Comparison of ENCODE assay signal across 9 mouse cellular contexts in genomic region chr15:102235371-102236027, GRCm38 (mm10). TPM values are rescaled to one million over a fixed set of nuclear protein-coding genes. Genes with fewer than 3 reads are reported as not detected.
A peak's percentile ranks its signal among the peaks of the same experiment; 100 is the strongest.
DNase-seq lines count a peak whose midpoint lies in the region; ATAC-seq and TF ChIP-seq lines count a peak whose summit lies in the region.
"Had no signal": no experiment of that assay in that cellular context is flagged by ENCODE, and none has a peak within 500 bp of the region (broad histone marks: within the 10 kb centered on the region; RNA-seq: fewer than 3 reads in every experiment).

No protein-coding gene starts in this region.

- DNase-seq in gastrocnemius, postnatal 25 days = peak; percentile 57
- DNase-seq in gastrocnemius, postnatal 4 days (ENCODE audit: low spot score in 2 of 2) = no peak
- DNase-seq in ES-E14 (ENCODE audit: low read depth, low spot score) = no peak
- no peak for DNase-seq in heart, postnatal 0 days (ENCODE audit: low spot score)
- DNase-seq in left cerebral cortex, adult 9 months (ENCODE audit: low spot score in 2 of 2) = no peak
- no peak for DNase-seq in cerebellum, postnatal 4 days (ENCODE audit: low spot score in 2 of 2)
- DNase-seq in cerebellum, postnatal 36 days = no peak

- WGBS in heart, postnatal 0 days = 35% methylated on average over 21 of the region's 21 CpGs
- WGBS in liver, embryonic 15.5 days (ENCODE audit: insufficient replicate concordance) = 21% methylated on average over 21 of the region's 21 CpGs

- TF ChIP-seq CTCF in heart, postnatal 0 days (IDR thresholded peaks at IDR 0.05; ENCODE audit: low read depth) = 0 out of 2 replicates have a peak, but pooled peaks have one; percentile 4

- H3K9ac ChIP-seq in ES-E14 (ENCODE audit: insufficient read depth, low read depth, low read length, poor library complexity, severe bottlenecking) = peak overlapping the region; percentile 64; the same call in 1 of the 2 replicates
- 0 out of 2 replicates have a peak overlapping the region, but pooled peaks have one; percentile 2 for H3K9ac ChIP-seq in heart, postnatal 0 days (replicated peaks; ENCODE audit: low read depth, low read length)
- no peak overlapping the region for H3K9ac ChIP-seq in liver, embryonic 15.5 days

- no peaks in the 10 kb centered on the region for H3K9me3 ChIP-seq in ES-E14 (ENCODE audit: control insufficient read depth, insufficient read depth, low read depth, low read length)
- no peaks in the 10 kb centered on the region for H3K9me3 ChIP-seq in heart, postnatal 0 days (replicated peaks; ENCODE audit: control insufficient read depth, low read length)
- H3K9me3 ChIP-seq in liver, embryonic 15.5 days (replicated peaks) = no peaks in the 10 kb centered on the region

- no peaks in the 10 kb centered on the region for H3K27me3 ChIP-seq in heart, postnatal 0 days (ENCODE audit: control insufficient read depth, insufficient read depth, low read length)
- peaks cover 22% of the 10 kb centered on the region for H3K27me3 ChIP-seq in liver, embryonic 15.5 days

- H3K4me3 ChIP-seq in ES-E14 (ENCODE audit: insufficient read depth in 1 of 2, low read depth in 1 of 2, low read length in 2 of 2, poor library complexity in 1 of 2, severe bottlenecking in 1 of 2) = peak overlapping the region; percentile 51
- H3K4me3 ChIP-seq in heart, postnatal 0 days (ENCODE audit: low read depth, low read length) = no peak overlapping the region
- H3K4me3 ChIP-seq in liver, embryonic 15.5 days (replicated peaks) = peak overlapping the region; percentile 7

- TF ChIP-seq EP300 in heart, postnatal 0 days (IDR thresholded peaks at IDR 0.05; ENCODE audit: low read depth) = no peak

- H3K4me1 ChIP-seq in ES-E14 (ENCODE audit: control insufficient read depth in 2 of 2, insufficient read depth in 2 of 2, low read length in 2 of 2, poor library complexity in 1 of 2) = peaks cover 12 to 46% of the 10 kb centered on the region in 2 experiments
- no peaks in the 10 kb centered on the region; the same call in 1 of the 2 replicates for H3K4me1 ChIP-seq in heart, postnatal 0 days (ENCODE audit: control insufficient read depth, insufficient read depth)
- peaks cover 53% of the 10 kb centered on the region for H3K4me1 ChIP-seq in liver, embryonic 15.5 days (replicated peaks)

- peaks cover 39% of the 10 kb centered on the region for H3K36me3 ChIP-seq in ES-E14 (ENCODE audit: control insufficient read depth, insufficient read depth, low read length, poor library complexity, severe bottlenecking)
- H3K36me3 ChIP-seq in heart, postnatal 0 days (replicated peaks; ENCODE audit: control insufficient read depth, insufficient read depth, low read length) = no peaks in the 10 kb centered on the region
- H3K36me3 ChIP-seq in liver, embryonic 15.5 days (replicated peaks) = no peaks in the 10 kb centered on the region

- ATAC-seq in heart, postnatal 0 days (ENCODE audit: insufficient read depth, low read depth) = no peak
- no peak for ATAC-seq in liver, embryonic 15.5 days (ENCODE audit: insufficient read depth)

- peak overlapping the region; percentile 84 for H3K27ac ChIP-seq in ES-E14 (ENCODE audit: insufficient read depth, low read depth, low read length, poor library complexity, severe bottlenecking)
- no peak overlapping the region for H3K27ac ChIP-seq in heart, postnatal 0 days (ENCODE audit: low read depth)
- no peak overlapping the region for H3K27ac ChIP-seq in liver, embryonic 15.5 days (replicated peaks)

- in situ Hi-C loops in ES-E14 (cut with MboI; ENCODE audit: low sequenced_read_pairs in 2 of 2, unreplicated experiment in 2 of 2) = no loop called here

- H3K4me2 ChIP-seq in heart, postnatal 0 days (ENCODE audit: low read depth, low read length) = peak overlapping the region; percentile 17; the same call in 1 of the 2 replicates
- H3K4me2 ChIP-seq in liver, embryonic 15.5 days = peak overlapping the region; percentile 46

TF ChIP-seq in ES-E14, 5 proteins besides CTCF, POLR2A, EP300 and RAD21:
- TF ChIP-seq ZC3H11A (IDR thresholded peaks at IDR 0.05; ENCODE audit: borderline replicate concordance, low read depth, low read length) (no peak), CHD2 (IDR thresholded peaks at IDR 0.05; ENCODE audit: low read depth, low read length) (no peak), MAFK (IDR thresholded peaks at IDR 0.05; ENCODE audit: insufficient read depth, low read depth, low read length) (no peak), ZNF384 (IDR thresholded peaks at IDR 0.05; ENCODE audit: low read depth, low read length) (no peak), HCFC1 (IDR thresholded peaks at IDR 0.05; ENCODE audit: borderline replicate concordance, insufficient read depth, low read length) (no peak)
TF ChIP-seq in ES-E14: peak in this region for 0.

RNA-seq across cellular contexts. Expression of gene Itgb7, which starts 3.8 kb away (rescaled TPM):
- total RNA-seq in gastrocnemius, postnatal 25 days (2021) = 1 to 10 TPM in 1 of 2 experiments, under 1 TPM in 1; 0.41 to 1.2 TPM
- total RNA-seq in gastrocnemius, postnatal 4 days (2021) = 1 to 10 TPM; 1.3 to 2.1 TPM
- 34.0 and 93.0 TPM in 2 replicates for total RNA-seq in ES-E14 (2012; rRNA removed)
- total RNA-seq in heart, postnatal 0 days (2014; rRNA removed; ENCODE audit: low replicate concordance) = 0.23 and 1.1 TPM in 2 replicates
- 0.79 and 0.92 TPM in 2 replicates for polyA plus RNA-seq in heart, postnatal 0 days (2015; fragmentation: Nextera tagmentation; extraction: Ambion mirVana)
- 6.4 and 6.6 TPM in 2 replicates for polyA plus RNA-seq in liver, embryonic 15.5 days (2015; fragmentation: Nextera tagmentation; extraction: Ambion mirVana)

RNA-seq across cellular contexts. Expression of gene Rarg, which starts 21.8 kb away (rescaled TPM):
- total RNA-seq in gastrocnemius, postnatal 25 days (2021) = 1 to 10 TPM; 9.3 to 9.8 TPM
- 10 to 100 TPM; 21.3 to 27.8 TPM for total RNA-seq in gastrocnemius, postnatal 4 days (2021)
- 101 and 115 TPM in 2 replicates for total RNA-seq in ES-E14 (2012; rRNA removed)
- total RNA-seq in heart, postnatal 0 days (2014; rRNA removed; ENCODE audit: low replicate concordance) = 8.9 and 9.7 TPM in 2 replicates
- polyA plus RNA-seq in heart, postnatal 0 days (2015; fragmentation: Nextera tagmentation; extraction: Ambion mirVana) = 5.4 and 6.0 TPM in 2 replicates
- polyA plus RNA-seq in liver, embryonic 15.5 days (2015; fragmentation: Nextera tagmentation; extraction: Ambion mirVana) = 2.8 and 3.0 TPM in 2 replicates

RNA-seq across cellular contexts. Expression of gene Csad, which starts 31.0 kb away (rescaled TPM):
- total RNA-seq in gastrocnemius, postnatal 25 days (2021) = 10 to 100 TPM; 10.4 to 16.7 TPM
- 10 to 100 TPM; 41.0 to 43.5 TPM for total RNA-seq in gastrocnemius, postnatal 4 days (2021)
- 47.3 and 51.9 TPM in 2 replicates for total RNA-seq in ES-E14 (2012; rRNA removed)
- 43.9 and 64.7 TPM in 2 replicates for total RNA-seq in heart, postnatal 0 days (2014; rRNA removed; ENCODE audit: low replicate concordance)
- 27.7 and 33.1 TPM in 2 replicates for polyA plus RNA-seq in heart, postnatal 0 days (2015; fragmentation: Nextera tagmentation; extraction: Ambion mirVana)
- 40.5 and 56.5 TPM in 2 replicates for polyA plus RNA-seq in liver, embryonic 15.5 days (2015; fragmentation: Nextera tagmentation; extraction: Ambion mirVana)

RNA-seq across cellular contexts. Expression of gene Zfp740, which starts 32.5 kb away (rescaled TPM):
- total RNA-seq in gastrocnemius, postnatal 25 days (2021) = 10 to 100 TPM; 25.5 to 25.6 TPM
- total RNA-seq in gastrocnemius, postnatal 4 days (2021) = 10 to 100 TPM; 56.8 to 66.8 TPM
- total RNA-seq in ES-E14 (2012; rRNA removed) = 97.3 and 98.5 TPM in 2 replicates
- 31.1 and 38.4 TPM in 2 replicates for total RNA-seq in heart, postnatal 0 days (2014; rRNA removed; ENCODE audit: low replicate concordance)
- polyA plus RNA-seq in heart, postnatal 0 days (2015; fragmentation: Nextera tagmentation; extraction: Ambion mirVana) = 17.7 and 18.8 TPM in 2 replicates
- 15.3 and 18.9 TPM in 2 replicates for polyA plus RNA-seq in liver, embryonic 15.5 days (2015; fragmentation: Nextera tagmentation; extraction: Ambion mirVana)

RNA-seq across cellular contexts. Expression of gene Gm9918, which starts 34.9 kb away (rescaled TPM):
- total RNA-seq in gastrocnemius, postnatal 25 days (2021) = not detected
- not detected for total RNA-seq in gastrocnemius, postnatal 4 days (2021)
- 0.45 and 1.0 TPM in 2 replicates for total RNA-seq in ES-E14 (2012; rRNA removed)
- total RNA-seq in heart, postnatal 0 days (2014; rRNA removed; ENCODE audit: low replicate concordance) = not detected in 2 replicates
- polyA plus RNA-seq in heart, postnatal 0 days (2015; fragmentation: Nextera tagmentation; extraction: Ambion mirVana) = not detected in 2 replicates
- not detected in 2 replicates for polyA plus RNA-seq in liver, embryonic 15.5 days (2015; fragmentation: Nextera tagmentation; extraction: Ambion mirVana)
- total RNA-seq: heart, postnatal 10 days had no signal

Comparison
In these comparisons a context has a peak if more than half of its experiments do, and no peak if none do; other contexts are left out.
1. RNA of gene Itgb7, which starts 3.8 kb away (total RNA-seq): 34.0 to 93.0 TPM in ES-E14; 1.3 to 2.1 TPM in gastrocnemius, postnatal 4 days, 0.41 to 1.2 TPM in gastrocnemius, postnatal 25 days and 0.23 to 1.1 TPM in heart, postnatal 0 days; every median in the first group is over 10 times any median in the second.